Mouse (Mus musculus): ENCODE results near the gene Gmds.

DNA sequence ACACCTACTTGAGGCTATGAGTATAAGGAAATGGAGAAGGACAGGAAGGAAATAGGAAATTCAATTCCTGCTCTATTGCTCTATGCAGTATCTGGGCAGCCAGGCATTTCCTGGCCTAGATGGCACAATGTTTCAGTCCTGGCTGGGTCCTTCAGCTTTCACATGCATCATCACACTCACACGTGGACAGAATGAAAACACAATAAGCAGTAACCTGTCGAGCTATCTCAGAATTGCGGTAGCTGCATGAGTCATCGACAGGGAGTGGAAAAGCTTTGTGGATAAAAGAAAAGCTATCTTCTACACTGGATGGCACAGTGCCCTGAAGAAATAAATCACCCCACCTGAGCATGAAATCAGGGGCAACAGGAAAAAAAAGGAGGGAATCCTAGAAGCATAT, 96.3 kb downstream of the Gmds start:
- no peak for TF ChIP-seq POLR2A (IDR thresholded peaks at IDR 0.05; ENCODE audit: extremely low read depth, insufficient read depth, low read length)
- TF ChIP-seq CTCF (IDR thresholded peaks at IDR 0.05; ENCODE audit: extremely low read depth, insufficient read depth, low read length), result no peak
